Mouse (Mus musculus) kidney, adult 11 months (tissue): ENCODE measurements at regions not wholly inside any gene's neighbourhood (a gene's known extent, or its start where the extent isn't known, plus 50 kb on each side); places are given as distances from the start of the nearest gene placed in this dataset.

Source experiments
- DNase-seq: peaks from one replicate; pipeline ENCODE4 v3.0.0; 2022

DNA sequence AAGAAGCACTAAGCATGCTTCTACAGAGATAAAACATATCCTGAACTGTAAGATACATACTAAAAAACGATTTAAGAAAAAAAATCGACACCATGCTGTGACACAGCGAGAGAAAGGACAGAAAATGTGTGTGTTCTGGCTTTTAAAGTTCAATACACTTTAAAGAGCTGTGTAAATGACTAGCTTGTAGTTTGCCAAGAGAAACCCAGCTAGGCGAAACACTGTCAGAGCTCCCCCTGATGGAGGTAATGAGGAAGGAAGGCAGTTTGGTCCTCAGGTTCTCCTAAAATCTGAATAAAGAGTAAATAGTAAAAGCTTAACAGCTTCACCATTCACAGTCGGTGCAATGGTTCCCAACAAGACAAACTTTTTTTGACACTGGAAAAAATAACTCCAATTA lies 67.1 kb upstream of the Gabrg2 start:
- DNase-seq, result peak; percentile 2

GRCm38 (mm10) chr11:42051567-42051966 lies 50.9 kb upstream of the Gabrg2 start:
- DNase-seq, result no peak
